Mouse (Mus musculus): ENCODE results near the gene Shbg. TPM values are rescaled to one million over a fixed set of nuclear protein-coding genes. Genes with fewer than 3 reads are reported as not detected.

Gene Shbg
- polyA plus RNA-seq (2015; fragmentation: Nextera tagmentation; extraction: Ambion mirVana) = not detected in 2 replicates

DNA sequence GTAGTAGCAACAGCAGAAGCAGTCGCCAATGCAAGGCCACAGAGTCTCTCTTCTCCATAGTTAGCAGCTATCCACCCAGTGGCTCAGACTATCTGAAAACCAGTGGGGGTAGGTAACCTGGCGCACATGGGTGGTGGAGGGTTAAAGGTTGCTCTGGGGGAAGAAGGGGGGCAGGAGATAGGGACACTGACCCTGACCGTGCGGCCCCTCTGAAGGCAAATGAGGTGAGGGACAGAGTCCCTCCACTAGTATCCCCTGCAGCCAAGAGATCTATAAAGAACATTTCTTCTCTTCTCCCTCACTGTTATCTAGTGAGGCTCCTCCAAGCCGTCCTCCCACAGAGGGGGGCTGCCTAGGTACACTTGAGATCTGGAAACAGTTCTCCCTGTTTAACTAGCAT is at the start of gene Shbg:
Shbg (minus strand) TSS at position 101 of the 400 bp plus-strand sequence.
- Histone ChIP-seq H3K27me3 (ENCODE audit: control insufficient read depth, insufficient read depth, low read depth, low read length) (no peaks in the 10 kb centered on the region), H3K36me3 (ENCODE audit: control insufficient read depth, insufficient read depth, low read length) (no peaks in the 10 kb centered on the region), H3K9ac (ENCODE audit: low read depth, low read length) (no peak within 1 kb of the TSS), H3K9me3 (replicated peaks; ENCODE audit: control insufficient read depth, low read length, poor library complexity, severe bottlenecking) (no peaks in the 10 kb centered on the region), H3K4me1 (ENCODE audit: control insufficient read depth, insufficient read depth, low read length) (peaks cover 11% of the 10 kb centered on the region), H3K4me2 (ENCODE audit: low read length) (no peak within 1 kb of the TSS), H3K4me3 (ENCODE audit: low read depth, low read length) (no peak within 1 kb of the TSS), H3K27ac (ENCODE audit: low read length) (no peak within 1 kb of the TSS)
- ATAC-seq = no peak
- 76% methylated on average over 5 of the region's 5 CpGs for WGBS

DNA sequence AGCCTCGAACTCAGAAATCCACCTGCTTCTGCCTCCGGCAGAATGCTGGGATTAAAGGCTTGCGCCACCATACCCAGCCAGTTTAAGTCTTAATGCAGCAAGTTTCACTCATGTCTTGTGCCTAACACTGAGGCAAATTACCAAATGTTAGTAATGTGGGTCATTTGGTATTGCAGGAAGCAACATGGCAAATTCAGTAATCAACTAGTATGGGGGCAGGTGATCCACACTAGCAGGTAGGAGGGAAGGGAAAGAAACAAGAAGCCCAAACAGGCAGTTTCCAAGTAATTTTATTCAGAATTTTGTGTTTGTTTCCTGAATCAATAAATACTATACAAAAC is 48.9 kb upstream of the Shbg start:
- Histone ChIP-seq H3K9ac (ENCODE audit: low read depth, low read length) (no peak overlapping the region), H3K36me3 (ENCODE audit: control insufficient read depth, insufficient read depth, low read length) (peaks cover 28% of the 10 kb centered on the region), H3K4me2 (ENCODE audit: low read length) (no peak overlapping the region), H3K4me1 (ENCODE audit: control insufficient read depth, insufficient read depth, low read length) (peaks cover 25% of the 10 kb centered on the region), H3K27ac (ENCODE audit: low read length) (no peak overlapping the region), H3K4me3 (ENCODE audit: low read depth, low read length) (no peak overlapping the region), H3K9me3 (replicated peaks; ENCODE audit: control insufficient read depth, low read length, poor library complexity, severe bottlenecking) (no peaks in the 10 kb centered on the region), H3K27me3 (ENCODE audit: control insufficient read depth, insufficient read depth, low read depth, low read length) (no peaks in the 10 kb centered on the region)
- WGBS = 82% methylated on average over 3 of the region's 3 CpGs
- no peak for ATAC-seq

DNA sequence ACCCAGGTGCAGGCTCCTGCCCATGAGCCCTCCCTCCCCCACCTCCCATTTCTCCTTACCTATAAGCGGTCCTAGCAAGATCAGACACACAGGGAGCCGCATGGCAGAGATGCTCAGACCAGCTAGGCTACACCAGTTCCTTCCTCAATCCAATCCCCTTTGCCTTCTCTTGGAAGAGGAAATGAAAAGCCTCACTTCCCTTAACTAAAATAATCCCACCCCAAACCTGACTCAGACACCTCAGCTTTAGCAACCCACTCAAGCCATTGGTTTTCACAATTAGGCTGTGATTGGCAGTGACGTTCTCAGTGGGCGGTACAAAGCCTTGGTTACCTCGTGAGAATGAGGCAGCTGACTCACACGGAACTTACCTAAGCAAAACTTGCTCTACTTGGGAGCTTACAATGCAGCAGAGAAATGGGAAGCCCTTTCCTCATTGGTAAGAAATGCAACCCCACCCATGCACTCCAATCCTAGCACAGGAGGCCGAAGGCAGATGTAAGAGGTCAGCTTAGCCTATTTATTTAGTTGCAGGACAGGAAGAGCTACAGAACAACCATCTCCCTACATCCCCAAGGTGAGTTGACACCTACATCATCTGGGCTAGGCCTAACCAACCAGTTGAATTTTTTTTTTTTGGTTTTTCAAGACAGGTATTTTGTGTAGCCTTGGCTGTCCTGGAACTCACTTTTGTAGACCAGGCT is 48.4 kb upstream of the Shbg start, which contains the start of gene Cd68:
Cd68 (minus strand) TSS at position 193 of the 704 bp plus-strand sequence.
- no peak within 1 kb of the TSS for H3K4me2 ChIP-seq (ENCODE audit: low read length)
- peaks cover 28% of the 10 kb centered on the region for H3K36me3 ChIP-seq (ENCODE audit: control insufficient read depth, insufficient read depth, low read length)
- no peaks in the 10 kb centered on the region for H3K27me3 ChIP-seq (ENCODE audit: control insufficient read depth, insufficient read depth, low read depth, low read length)
- H3K9me3 ChIP-seq (replicated peaks; ENCODE audit: control insufficient read depth, low read length, poor library complexity, severe bottlenecking) = no peaks in the 10 kb centered on the region
- H3K4me3 ChIP-seq (ENCODE audit: low read depth, low read length) = no peak within 1 kb of the TSS
- H3K9ac ChIP-seq (ENCODE audit: low read depth, low read length) = no peak within 1 kb of the TSS
- H3K4me1 ChIP-seq (ENCODE audit: control insufficient read depth, insufficient read depth, low read length) = peaks cover 30% of the 10 kb centered on the region
- no peak within 1 kb of the TSS for H3K27ac ChIP-seq (ENCODE audit: low read length)
- ATAC-seq = no peak
- 34% methylated on average over 7 of the region's 7 CpGs for WGBS

GRCm38 (mm10) chr11:69665457-69665960 is 47.8 kb upstream of the Shbg start:
- no peak overlapping the region for H3K27ac ChIP-seq (ENCODE audit: low read length)

DNA sequence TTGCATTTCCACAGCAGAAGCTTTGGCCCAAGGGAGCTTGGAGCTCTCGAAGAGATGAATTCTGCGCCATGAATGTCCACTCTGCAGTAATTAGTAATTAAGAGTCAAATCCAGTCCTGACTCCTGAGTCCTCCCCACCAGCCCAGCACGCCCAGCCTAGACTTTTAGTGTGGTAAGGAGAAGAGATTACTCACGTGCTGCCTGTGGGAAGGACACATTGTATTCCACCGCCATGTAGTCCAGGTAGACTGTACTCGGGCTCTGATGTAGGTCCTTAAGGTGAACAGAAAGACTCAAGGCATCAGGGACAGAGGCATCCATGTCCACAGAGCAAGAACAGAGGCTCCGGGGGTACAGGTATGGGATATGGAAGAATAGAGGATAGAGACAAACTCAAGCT is 47.1 kb upstream of the Shbg start:
- Histone ChIP-seq H3K4me2 (ENCODE audit: low read length) (no peak overlapping the region), H3K36me3 (ENCODE audit: control insufficient read depth, insufficient read depth, low read length) (peaks cover 28% of the 10 kb centered on the region), H3K4me1 (ENCODE audit: control insufficient read depth, insufficient read depth, low read length) (peaks cover 24% of the 10 kb centered on the region), H3K27ac (ENCODE audit: low read length) (no peak overlapping the region), H3K9me3 (replicated peaks; ENCODE audit: control insufficient read depth, low read length, poor library complexity, severe bottlenecking) (no peaks in the 10 kb centered on the region), H3K4me3 (ENCODE audit: low read depth, low read length) (no peak overlapping the region), H3K9ac (ENCODE audit: low read depth, low read length) (no peak overlapping the region), H3K27me3 (ENCODE audit: control insufficient read depth, insufficient read depth, low read depth, low read length) (no peaks in the 10 kb centered on the region)
- ATAC-seq = no peak
- WGBS = 94% methylated on average over 7 of the region's 7 CpGs

More at GRCm38 (mm10) chr11:69665457-69665960, 47.8 kb upstream of the Shbg start:
- Histone ChIP-seq H3K9me3 (replicated peaks; ENCODE audit: control insufficient read depth, low read length, poor library complexity, severe bottlenecking) (no peaks in the 10 kb centered on the region), H3K9ac (ENCODE audit: low read depth, low read length) (no peak overlapping the region), H3K36me3 (ENCODE audit: control insufficient read depth, insufficient read depth, low read length) (peaks cover 28% of the 10 kb centered on the region), H3K4me3 (ENCODE audit: low read depth, low read length) (no peak overlapping the region), H3K4me2 (ENCODE audit: low read length) (no peak overlapping the region), H3K27me3 (ENCODE audit: control insufficient read depth, insufficient read depth, low read depth, low read length) (no peaks in the 10 kb centered on the region), H3K4me1 (ENCODE audit: control insufficient read depth, insufficient read depth, low read length) (peaks cover 28% of the 10 kb centered on the region)
- no peak for ATAC-seq
- WGBS = 78% methylated on average over 9 of the region's 9 CpGs

GRCm38 (mm10) chr11:69663795-69664194 is 46.1 kb upstream of the Shbg start:
- peaks cover 22% of the 10 kb centered on the region for H3K36me3 ChIP-seq (ENCODE audit: control insufficient read depth, insufficient read depth, low read length)
- no peak overlapping the region for H3K9ac ChIP-seq (ENCODE audit: low read depth, low read length)
- ATAC-seq = no peak
- H3K27me3 ChIP-seq (ENCODE audit: control insufficient read depth, insufficient read depth, low read depth, low read length) = no peaks in the 10 kb centered on the region
- peaks cover 15% of the 10 kb centered on the region for H3K4me1 ChIP-seq (ENCODE audit: control insufficient read depth, insufficient read depth, low read length)
- WGBS = 93% methylated on average over 6 of the region's 6 CpGs
- no peak overlapping the region for H3K4me2 ChIP-seq (ENCODE audit: low read length)
- no peak overlapping the region for H3K4me3 ChIP-seq (ENCODE audit: low read depth, low read length)
- H3K9me3 ChIP-seq (replicated peaks; ENCODE audit: control insufficient read depth, low read length, poor library complexity, severe bottlenecking) = no peaks in the 10 kb centered on the region
- H3K27ac ChIP-seq (ENCODE audit: low read length) = peak overlapping the region; percentile 93

- no peaks in the 10 kb centered on the region for H3K27me3 ChIP-seq (ENCODE audit: control insufficient read depth, insufficient read depth, low read depth, low read length)
- peaks cover 17% of the 10 kb centered on the region for H3K36me3 ChIP-seq (ENCODE audit: control insufficient read depth, insufficient read depth, low read length)
- peaks cover 15% of the 10 kb centered on the region for H3K4me1 ChIP-seq (ENCODE audit: control insufficient read depth, insufficient read depth, low read length)
- peak; percentile 23 for ATAC-seq
- H3K4me3 ChIP-seq (ENCODE audit: low read depth, low read length) = peak overlapping the region; percentile 62
- H3K27ac ChIP-seq (ENCODE audit: low read length) = peak overlapping the region; percentile 93
- 64% methylated on average over 13 of the region's 13 CpGs for WGBS
- H3K9ac ChIP-seq (ENCODE audit: low read depth, low read length) = peak overlapping the region; percentile 58
- H3K4me2 ChIP-seq (ENCODE audit: low read length) = peak overlapping the region; percentile 57
- H3K9me3 ChIP-seq (replicated peaks; ENCODE audit: control insufficient read depth, low read length, poor library complexity, severe bottlenecking) = no peaks in the 10 kb centered on the region
Observed at GRCm38 (mm10) chr11:69662967-69663671, 45.4 kb upstream of the Shbg start.

DNA sequence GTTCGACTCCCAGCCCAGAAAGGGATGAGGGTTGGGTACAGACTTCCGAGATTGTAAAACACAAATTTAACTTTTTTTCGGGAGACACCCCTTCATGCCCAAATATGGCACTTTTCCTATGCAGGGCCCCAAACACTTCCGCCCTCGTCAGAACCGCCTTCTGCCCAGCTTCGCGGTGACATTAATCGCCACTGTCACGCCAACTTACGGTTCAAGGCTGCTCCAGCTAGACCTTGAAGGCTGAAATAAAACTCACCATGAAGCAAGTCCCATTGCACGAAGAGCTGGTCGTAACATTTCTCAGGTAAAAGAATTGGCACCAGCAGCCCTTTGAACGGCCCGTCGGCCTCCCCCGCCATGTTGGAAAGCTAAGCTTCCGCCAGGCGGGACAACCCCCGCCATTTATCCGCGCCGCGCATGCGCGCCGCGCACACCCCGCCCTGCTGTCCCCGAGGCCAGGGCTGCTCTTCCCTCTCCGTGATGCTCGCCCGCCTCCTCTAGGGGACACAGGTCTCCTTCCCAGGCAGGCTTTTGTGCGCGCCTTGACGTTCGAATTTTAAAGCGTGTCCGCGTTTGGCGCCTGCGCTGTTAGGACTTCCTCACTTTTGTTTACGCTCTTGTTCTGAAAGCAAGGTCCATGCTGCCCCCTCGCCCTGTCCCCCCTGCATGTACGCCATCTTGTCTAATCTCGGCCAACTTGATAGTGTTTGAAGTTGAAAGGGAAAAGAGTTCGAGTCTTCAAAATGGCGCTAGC is 44.7 kb upstream of the Shbg start, which contains the start of gene Mpdu1:
Mpdu1 (minus strand) TSS at position 430 of the 754 bp plus-strand sequence.
- Histone ChIP-seq H3K9me3 (replicated peaks; ENCODE audit: control insufficient read depth, low read length, poor library complexity, severe bottlenecking) (no peaks in the 10 kb centered on the region), H3K27me3 (ENCODE audit: control insufficient read depth, insufficient read depth, low read depth, low read length) (no peaks in the 10 kb centered on the region), H3K9ac (ENCODE audit: low read depth, low read length) (peak within 1 kb of the TSS; percentile 70), H3K4me1 (ENCODE audit: control insufficient read depth, insufficient read depth, low read length) (peaks cover 15% of the 10 kb centered on the region), H3K27ac (ENCODE audit: low read length) (peak within 1 kb of the TSS; percentile 93), H3K4me2 (ENCODE audit: low read length) (peak within 1 kb of the TSS; percentile 57), H3K4me3 (ENCODE audit: low read depth, low read length) (peak within 1 kb of the TSS; percentile 62), H3K36me3 (ENCODE audit: control insufficient read depth, insufficient read depth, low read length) (peaks cover 17% of the 10 kb centered on the region)
- WGBS = under 1% methylated on average over 48 of the region's 48 CpGs
- peak; percentile 96 for ATAC-seq

Data from midbrain, embryonic 16.5 days (tissue).